Mouse (Mus musculus) MEL (cell line): ENCODE measurements at regions not wholly inside any gene's neighbourhood (a gene's known extent, or its start where the extent isn't known, plus 50 kb on each side); places are given as distances from the start of the nearest gene placed in this dataset.

ENCODE experiments used
- DNase-seq: peaks from one replicate; pipeline ENCODE4 v3.0.0; 2011; ENCODE audit warnings: low read depth, low spot score
- H3K27ac ChIP-seq: 2 replicates; pipeline ENCODE4 v1.5.1; 2012; ENCODE audit warnings: low read depth, mild to moderate bottlenecking, control low read depth, low read length, moderate library complexity; ENCODE audit not compliant: control insufficient read depth
- H3K27me3 ChIP-seq, 2 experiments: fragments of 150-350 bp in 1 of 2; sonication (generic) in 1 of 2; 2 replicates each; pipeline ENCODE4 v1.6.1; 2012; ENCODE audit warnings: low read length in 2 of 2, mild to moderate bottlenecking in 2 of 2, improper control_type of control experiment in 1 of 2, moderate library complexity in 1 of 2; ENCODE audit not compliant: insufficient read depth in 2 of 2, control insufficient read depth in 1 of 2
- H3K36me3 ChIP-seq, 2 experiments: 2 replicates each; pipeline ENCODE4 v1.6.1; 2012 to 2014; ENCODE audit warnings: low read length in 2 of 2, improper control_type of control experiment in 1 of 2, inconsistent platforms in 1 of 2, mild to moderate bottlenecking in 1 of 2; ENCODE audit not compliant: insufficient read depth in 2 of 2, control insufficient read depth in 1 of 2
- H3K4me1 ChIP-seq, 2 experiments: fragments of 150-350 bp in 1 of 2; sonication (generic) in 1 of 2; 2 replicates each; pipeline ENCODE4 v1.6.1; 2012; ENCODE audit warnings: low read length in 2 of 2, improper control_type of control experiment in 1 of 2, mild to moderate bottlenecking in 1 of 2; ENCODE audit not compliant: insufficient read depth in 2 of 2, control insufficient read depth in 1 of 2
- H3K4me3 ChIP-seq, 2 experiments: fragments of 150-350 bp in 1 of 2; sonication (generic) in 1 of 2; 2 replicates each; pipeline ENCODE4 v1.5.1; 2012; ENCODE audit warnings: low read depth in 2 of 2, low read length in 2 of 2, mild to moderate bottlenecking in 2 of 2, moderate library complexity in 2 of 2, control low read depth in 1 of 2, improper control_type of control experiment in 1 of 2; ENCODE audit not compliant: control insufficient read depth in 1 of 2, insufficient read depth in 1 of 2
- H3K79me2 ChIP-seq: 2 replicates; pipeline ENCODE4 v1.6.1; 2012; ENCODE audit warnings: mild to moderate bottlenecking, low read length, moderate library complexity; ENCODE audit not compliant: control insufficient read depth, poor library complexity, insufficient read depth
- H3K9ac ChIP-seq: 2 replicates; pipeline ENCODE4 v1.6.1; 2012; ENCODE audit warnings: low read depth, mild to moderate bottlenecking, control low read depth, low read length, moderate library complexity; ENCODE audit not compliant: control insufficient read depth, poor library complexity, severe bottlenecking
- H3K9me3 ChIP-seq: fragments of 150-350 bp; sonication (generic); replicated peaks from 2 replicates; pipeline ENCODE4 v1.6.1; 2012; ENCODE audit warnings: mild to moderate bottlenecking, low read length, improper control_type of control experiment, moderate library complexity; ENCODE audit not compliant: insufficient read depth
- CTCF ChIP-seq, 3 experiments: IDR thresholded peaks in 2 of 3; conservative IDR thresholded peaks in 1 of 3; 2 replicates each; pipeline ENCODE4 v1.5.1; 2011 to 2012; ENCODE audit warnings: low read length in 3 of 3, low read depth in 2 of 3, mild to moderate bottlenecking in 2 of 3, improper control_type of control experiment in 1 of 3, inconsistent platforms in 1 of 3, mixed read lengths in 1 of 3, moderate library complexity in 1 of 3; ENCODE audit not compliant: control insufficient read depth in 1 of 3, insufficient read depth in 1 of 3, poor library complexity in 1 of 3, severe bottlenecking in 1 of 3
- ELF1 ChIP-seq: IDR thresholded peaks from 2 replicates; pipeline ENCODE4 v1.6.1; 2014; ENCODE audit warnings: low read depth, mild to moderate bottlenecking, inconsistent platforms, low read length, improper control_type of control experiment, moderate library complexity
- EP300 ChIP-seq, 2 experiments: IDR thresholded peaks; 2 replicates each; pipeline ENCODE4 v1.6.1; 2011; ENCODE audit warnings: improper control_type of control experiment in 2 of 2, low read length in 2 of 2, low read depth in 1 of 2, mild to moderate bottlenecking in 1 of 2
- ETS1 ChIP-seq: IDR thresholded peaks from 2 replicates; pipeline ENCODE4 v1.6.1; 2012; ENCODE audit warnings: low read depth, mild to moderate bottlenecking, inconsistent platforms, low read length, improper control_type of control experiment, moderate library complexity
- GABPA ChIP-seq: IDR thresholded peaks from 2 replicates; pipeline ENCODE4 v1.6.1; 2012; ENCODE audit warnings: low read depth, mild to moderate bottlenecking, inconsistent platforms, low read length, improper control_type of control experiment, moderate library complexity
- HCFC1 ChIP-seq: IDR thresholded peaks from 2 replicates; pipeline ENCODE4 v1.6.1; 2012; ENCODE audit warnings: low read depth, mild to moderate bottlenecking, inconsistent platforms, low read length, improper control_type of control experiment, moderate library complexity
- KAT2A ChIP-seq: conservative IDR thresholded peaks from 2 replicates; pipeline ENCODE4 v1.6.1; 2012; ENCODE audit warnings: low read depth, low read length, improper control_type of control experiment, inconsistent platforms
- MAZ ChIP-seq: IDR thresholded peaks from 2 replicates; pipeline ENCODE4 v1.6.1; 2012; ENCODE audit warnings: low read depth, mild to moderate bottlenecking, inconsistent platforms, low read length, improper control_type of control experiment
- MYB ChIP-seq: IDR thresholded peaks from 2 replicates; pipeline ENCODE4 v1.6.1; 2011; ENCODE audit warnings: mild to moderate bottlenecking, low read depth, low read length, improper control_type of control experiment
- NELFE ChIP-seq: IDR thresholded peaks from 2 replicates; pipeline ENCODE4 v1.6.1; 2011; ENCODE audit warnings: low read depth, low read length, improper control_type of control experiment
- RAD21 ChIP-seq: IDR thresholded peaks from 2 replicates; pipeline ENCODE4 v1.6.1; 2011; ENCODE audit warnings: mild to moderate bottlenecking, low read depth, low read length, improper control_type of control experiment
- SMC3 ChIP-seq: IDR thresholded peaks from 2 replicates; pipeline ENCODE4 v1.6.1; 2011; ENCODE audit warnings: low read depth, low read length, improper control_type of control experiment
- TBP ChIP-seq: IDR thresholded peaks from 2 replicates; pipeline ENCODE4 v1.8.0; 2011; ENCODE audit warnings: low read depth, low read length, improper control_type of control experiment
- TCF12 ChIP-seq: IDR thresholded peaks from 2 replicates; pipeline ENCODE4 v1.6.1; 2014; ENCODE audit warnings: low read depth, mild to moderate bottlenecking, inconsistent platforms, low read length, improper control_type of control experiment, moderate library complexity
- UBTF ChIP-seq: IDR thresholded peaks from 2 replicates; pipeline ENCODE4 v1.6.1; 2012; ENCODE audit warnings: low read depth, mild to moderate bottlenecking, inconsistent platforms, low read length, improper control_type of control experiment, moderate library complexity, borderline replicate concordance; ENCODE audit not compliant: insufficient read depth
- USF2 ChIP-seq, 2 experiments: IDR thresholded peaks; 2 replicates each; pipeline ENCODE4 v1.6.1; 2011 to 2012; ENCODE audit warnings: improper control_type of control experiment in 2 of 2, low read length in 2 of 2, borderline replicate concordance in 1 of 2, inconsistent platforms in 1 of 2, low read depth in 1 of 2, mild to moderate bottlenecking in 1 of 2; ENCODE audit not compliant: insufficient read depth in 1 of 2
- ZC3H11A ChIP-seq: IDR thresholded peaks from 2 replicates; pipeline ENCODE4 v1.6.1; 2012; ENCODE audit warnings: low read depth, mild to moderate bottlenecking, inconsistent platforms, low read length, improper control_type of control experiment
- ZMIZ1 ChIP-seq: IDR thresholded peaks from 2 replicates; pipeline ENCODE4 v1.6.1; 2012; ENCODE audit warnings: low read depth, mild to moderate bottlenecking, inconsistent platforms, low read length, improper control_type of control experiment, moderate library complexity

DNA sequence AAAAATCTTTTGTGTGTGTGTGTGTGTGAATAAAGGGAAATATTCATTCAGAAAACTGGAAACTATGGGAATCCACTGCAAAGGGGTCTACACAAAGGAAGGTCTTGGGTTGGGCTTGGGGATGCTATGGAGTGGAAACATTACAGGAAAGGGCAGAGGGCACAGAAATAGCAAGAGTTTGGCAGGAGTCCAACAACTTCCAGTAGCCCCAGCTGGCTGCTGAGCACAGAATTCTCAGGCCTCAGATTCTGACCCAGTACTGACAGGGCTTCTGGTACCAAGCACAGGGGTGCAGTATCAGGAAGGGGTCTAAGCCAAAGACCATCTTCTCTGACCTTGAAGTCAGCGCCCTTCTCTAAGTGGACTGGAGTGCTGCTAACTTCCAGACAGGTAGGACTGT is 174.4 kb downstream of the Utp6 start:
- Histone ChIP-seq H3K9ac (no peak overlapping the region), H3K9me3 (no peaks in the 10 kb centered on the region), H3K4me1 (no peaks in the 10 kb centered on the region), H3K27ac (no peak overlapping the region), H3K36me3 (no peaks in the 10 kb centered on the region), H3K27me3 (peaks cover 11 to 17% of the 10 kb centered on the region in 2 experiments), H3K79me2 (no peaks in the 10 kb centered on the region), H3K4me3 (no peak overlapping the region)
- no peak for TF ChIP-seq SMC3
- no peak for DNase-seq

DNA sequence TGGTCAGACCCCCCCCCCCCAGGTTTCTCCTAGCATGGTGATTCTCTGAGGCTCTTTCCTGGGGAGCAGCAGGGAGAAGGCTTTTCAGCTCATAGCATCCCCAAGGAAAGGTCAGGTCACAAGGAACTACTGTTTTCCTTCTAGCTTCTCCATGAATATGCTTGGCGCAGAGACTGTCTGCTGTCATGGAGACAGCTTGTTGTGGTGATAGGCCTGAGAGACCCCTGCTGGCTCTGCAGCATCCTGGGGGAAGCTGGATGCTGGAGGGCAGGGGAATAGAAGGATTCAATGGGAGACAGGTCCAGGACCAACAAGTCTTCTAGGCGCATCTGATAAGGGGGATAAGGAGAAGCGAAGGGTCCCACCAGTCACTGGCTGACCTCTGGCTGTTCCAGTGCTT is 178.1 kb downstream of the Utp6 start:
- no peak overlapping the region for H3K9ac ChIP-seq
- H3K27ac ChIP-seq, result no peak overlapping the region
- no peak overlapping the region for H3K4me3 ChIP-seq
- TF ChIP-seq HCFC1, result no peak
- TF ChIP-seq MYB, result no peak
- no peak for TF ChIP-seq ZC3H11A
- TF ChIP-seq UBTF, result no peak
- no peak for TF ChIP-seq NELFE
- TF ChIP-seq RAD21, result no peak
- no peak for TF ChIP-seq TBP
- no peak for TF ChIP-seq KAT2A
- no peak for TF ChIP-seq EP300 (IDR thresholded peaks at IDR 0.05; ENCODE audit: low read depth in 1 of 2, low read length in 2 of 2)
- no peak for TF ChIP-seq ELF1
- TF ChIP-seq TCF12, result no peak
- TF ChIP-seq MAZ, result no peak
- TF ChIP-seq USF2 (IDR thresholded peaks at IDR 0.05; ENCODE audit: borderline replicate concordance in 1 of 2, insufficient read depth in 1 of 2, low read depth in 1 of 2, low read length in 2 of 2), result no peak
- no peak for TF ChIP-seq GABPA
- no peak for TF ChIP-seq ZMIZ1
- no peak for TF ChIP-seq CTCF (IDR thresholded peaks at IDR 0.05 in 2 of 3, conservative IDR thresholded peaks at IDR 0.05 in 1 of 3; ENCODE audit: control insufficient read depth in 1 of 3, insufficient read depth in 1 of 3, low read depth in 2 of 3, low read length in 3 of 3, poor library complexity in 1 of 3, severe bottlenecking in 1 of 3)
- TF ChIP-seq ETS1, result no peak
- no peaks in the 10 kb centered on the region for H3K79me2 ChIP-seq
- H3K4me1 ChIP-seq, result no peaks in the 10 kb centered on the region
- H3K27me3 ChIP-seq, result peaks cover 6 to 11% of the 10 kb centered on the region in 2 experiments
- H3K9me3 ChIP-seq, result no peaks in the 10 kb centered on the region
- no peaks in the 10 kb centered on the region for H3K36me3 ChIP-seq
- no peak for DNase-seq
